Mouse (Mus musculus): ENCODE measurements at regions not wholly inside any gene's neighbourhood (a gene's known extent, or its start where the extent isn't known, plus 50 kb on each side); places are given as distances from the start of the nearest gene placed in this dataset.

- 11% methylated on average over 4 of the region's 4 CpGs for WGBS
- H3K4me1 ChIP-seq, result peaks cover 14% of the 10 kb centered on the region
- no peak overlapping the region for H3K9ac ChIP-seq (replicated peaks)
- ATAC-seq (replicated peaks), result peak; percentile 93
- H3K4me2 ChIP-seq (replicated peaks), result peak overlapping the region; percentile 23
- no peaks in the 10 kb centered on the region for H3K36me3 ChIP-seq
- no peaks in the 10 kb centered on the region for H3K27me3 ChIP-seq
- H3K27ac ChIP-seq (replicated peaks), result peak overlapping the region; percentile 74
- no peak overlapping the region for H3K4me3 ChIP-seq
- H3K9me3 ChIP-seq, result no peaks in the 10 kb centered on the region
These were observed 493.4 kb downstream of the Cenpc1 start for GRCm38 (mm10) chr5:85571967-85572366.

GRCm38 (mm10) chr5:85571381-85571780 lies 494.0 kb downstream of the Cenpc1 start:
- H3K27me3 ChIP-seq, result no peaks in the 10 kb centered on the region
- 30% methylated on average over 3 of the region's 3 CpGs for WGBS
- peak overlapping the region; percentile 74 for H3K27ac ChIP-seq (replicated peaks)
- no peak overlapping the region for H3K9ac ChIP-seq (replicated peaks)
- H3K4me1 ChIP-seq, result peaks cover 14% of the 10 kb centered on the region
- H3K4me2 ChIP-seq (replicated peaks), result peak overlapping the region; percentile 23; the same call in 1 of the 2 replicates
- ATAC-seq (replicated peaks), result peak; percentile 92
- H3K4me3 ChIP-seq, result no peak overlapping the region
- H3K9me3 ChIP-seq, result no peaks in the 10 kb centered on the region
- no peaks in the 10 kb centered on the region for H3K36me3 ChIP-seq

GRCm38 (mm10) chr5:85536329-85536728 lies 529.1 kb downstream of the Cenpc1 start:
- H3K27ac ChIP-seq (replicated peaks), result no peak overlapping the region

GRCm38 (mm10) chr5:85525385-85526194 lies 539.8 kb downstream of the Cenpc1 start:
- H3K36me3 ChIP-seq, result no peaks in the 10 kb centered on the region
- H3K27ac ChIP-seq (replicated peaks), result no peak overlapping the region
- H3K9me3 ChIP-seq, result no peaks in the 10 kb centered on the region
- WGBS, result 69% methylated on average over 10 of the region's 10 CpGs
- no peaks in the 10 kb centered on the region for H3K4me1 ChIP-seq
- no peak for ATAC-seq (replicated peaks)
- no peak overlapping the region for H3K9ac ChIP-seq (replicated peaks)
- H3K4me2 ChIP-seq (replicated peaks), result no peak overlapping the region
- no peaks in the 10 kb centered on the region for H3K27me3 ChIP-seq
- H3K4me3 ChIP-seq, result no peak overlapping the region

More at GRCm38 (mm10) chr5:85536329-85536728, 529.1 kb downstream of the Cenpc1 start:
- H3K4me1 ChIP-seq, result no peaks in the 10 kb centered on the region
- H3K36me3 ChIP-seq, result no peaks in the 10 kb centered on the region
- no peak for ATAC-seq (replicated peaks)
- WGBS, result 52% methylated on average over 1 of the region's 1 CpGs
- no peak overlapping the region for H3K9ac ChIP-seq (replicated peaks)
- H3K4me3 ChIP-seq, result no peak overlapping the region
- no peak overlapping the region for H3K4me2 ChIP-seq (replicated peaks)
- H3K27me3 ChIP-seq, result no peaks in the 10 kb centered on the region
- H3K9me3 ChIP-seq, result no peaks in the 10 kb centered on the region

- WGBS, result 80% methylated on average over 1 of the region's 1 CpGs
- Histone ChIP-seq H3K4me2 (replicated peaks) (no peak overlapping the region), H3K4me3 (no peak overlapping the region), H3K27ac (replicated peaks) (no peak overlapping the region), H3K9me3 (no peaks in the 10 kb centered on the region), H3K9ac (replicated peaks) (no peak overlapping the region), H3K36me3 (no peaks in the 10 kb centered on the region), H3K27me3 (no peaks in the 10 kb centered on the region), H3K4me1 (no peaks in the 10 kb centered on the region)
- ATAC-seq (replicated peaks), result no peak
These were observed 560.1 kb downstream of the Cenpc1 start for GRCm38 (mm10) chr5:85505244-85505643.

GRCm38 (mm10) chr5:85497261-85497660 lies 568.1 kb downstream of the Cenpc1 start:
- ATAC-seq (replicated peaks), result peak; percentile 67; the same call in 1 of the 2 replicates
- no peak overlapping the region for H3K27ac ChIP-seq (replicated peaks)
- no peaks in the 10 kb centered on the region for H3K9me3 ChIP-seq
- no peaks in the 10 kb centered on the region for H3K27me3 ChIP-seq
- no peak overlapping the region for H3K4me2 ChIP-seq (replicated peaks)
- H3K4me1 ChIP-seq, result no peaks in the 10 kb centered on the region
- no peaks in the 10 kb centered on the region for H3K36me3 ChIP-seq
- WGBS, result 21% methylated on average over 2 of the region's 2 CpGs
- H3K9ac ChIP-seq (replicated peaks), result no peak overlapping the region
- no peak overlapping the region for H3K4me3 ChIP-seq

GRCm38 (mm10) chr5:85485733-85486322 lies 579.6 kb downstream of the Cenpc1 start:
- Histone ChIP-seq H3K4me3 (no peak overlapping the region), H3K27ac (replicated peaks) (peak overlapping the region; percentile 23; the same call in 1 of the 2 replicates), H3K36me3 (no peaks in the 10 kb centered on the region), H3K4me2 (replicated peaks) (no peak overlapping the region), H3K4me1 (peaks cover 3% of the 10 kb centered on the region; the same call in 1 of the 2 replicates), H3K9me3 (no peaks in the 10 kb centered on the region), H3K9ac (replicated peaks) (no peak overlapping the region), H3K27me3 (no peaks in the 10 kb centered on the region)
- ATAC-seq (replicated peaks), result peak; percentile 67
- 46% methylated on average over 2 of the region's 2 CpGs for WGBS

GRCm38 (mm10) chr5:85485157-85485556 lies 580.2 kb downstream of the Cenpc1 start:
- H3K4me2 ChIP-seq (replicated peaks), result no peak overlapping the region
- no peaks in the 10 kb centered on the region for H3K36me3 ChIP-seq
- H3K9me3 ChIP-seq, result no peaks in the 10 kb centered on the region
- no peak overlapping the region for H3K27ac ChIP-seq (replicated peaks)
- no peak overlapping the region for H3K9ac ChIP-seq (replicated peaks)
- no peak overlapping the region for H3K4me3 ChIP-seq
- H3K27me3 ChIP-seq, result no peaks in the 10 kb centered on the region
- peaks cover 3% of the 10 kb centered on the region; the same call in 1 of the 2 replicates for H3K4me1 ChIP-seq
- no peak for ATAC-seq (replicated peaks)

- Histone ChIP-seq H3K4me2 (replicated peaks) (no peak overlapping the region), H3K27ac (replicated peaks) (no peak overlapping the region), H3K4me3 (no peak overlapping the region), H3K9me3 (no peaks in the 10 kb centered on the region), H3K9ac (replicated peaks) (no peak overlapping the region), H3K36me3 (no peaks in the 10 kb centered on the region), H3K27me3 (no peaks in the 10 kb centered on the region), H3K4me1 (no peaks in the 10 kb centered on the region)
- ATAC-seq (replicated peaks), result no peak
These were observed 597.6 kb downstream of the Cenpc1 start for GRCm38 (mm10) chr5:85467811-85468210.

- H3K27me3 ChIP-seq, result no peaks in the 10 kb centered on the region
- no peaks in the 10 kb centered on the region for H3K4me1 ChIP-seq
- WGBS, result 98% methylated on average over 3 of the region's 3 CpGs
These were observed 598.2 kb downstream of the Cenpc1 start for GRCm38 (mm10) chr5:85467151-85467550.

More at GRCm38 (mm10) chr5:85467151-85467550, 598.2 kb downstream of the Cenpc1 start:
- no peak for ATAC-seq (replicated peaks)
- Histone ChIP-seq H3K36me3 (no peaks in the 10 kb centered on the region), H3K9me3 (no peaks in the 10 kb centered on the region), H3K4me2 (replicated peaks) (no peak overlapping the region), H3K9ac (replicated peaks) (no peak overlapping the region), H3K4me3 (no peak overlapping the region), H3K27ac (replicated peaks) (no peak overlapping the region)
